Mouse (Mus musculus): ENCODE measurements around the gene Entpd4b.
"Not testable (repeated sequence)": the region's sequence is repeated elsewhere in the genome, so short reads cannot be mapped to it uniquely, and the experiment has no call there.

Entpd4b gene

GRCm38 (mm10) chr14:69555110-69555831 lies at the start of gene Entpd4b:
Gene Entpd4b, plus strand, starts transcription at chr14:69555424.
- CTCF ChIA-PET = not testable (repeated sequence)

GRCm38 (mm10) chr14:69507000-69507399 lies 48.2 kb upstream of the Entpd4b start:
- CTCF ChIA-PET = not testable (repeated sequence)

- CTCF ChIA-PET = not testable (repeated sequence)
Observed at GRCm38 (mm10) chr14:69512449-69512848, 42.8 kb upstream of the Entpd4b start, which contains the start of gene Gm27179. Gene Gm27179, minus strand, starts transcription at chr14:69512549.

GRCm38 (mm10) chr14:69520810-69521209 lies 34.4 kb upstream of the Entpd4b start:
- CTCF ChIA-PET = not testable (repeated sequence)

- CTCF ChIA-PET = not testable (repeated sequence)
Observed at GRCm38 (mm10) chr14:69523001-69523400, 32.2 kb upstream of the Entpd4b start.

- CTCF ChIA-PET = not testable (repeated sequence)
Observed at GRCm38 (mm10) chr14:69526202-69526601, 29.0 kb upstream of the Entpd4b start.

GRCm38 (mm10) chr14:69536539-69536938 lies 18.7 kb upstream of the Entpd4b start:
- CTCF ChIA-PET = not testable (repeated sequence)

- CTCF ChIA-PET = not testable (repeated sequence)
Observed at GRCm38 (mm10) chr14:69540113-69540512, 15.1 kb upstream of the Entpd4b start.

- CTCF ChIA-PET = not testable (repeated sequence)
Observed at GRCm38 (mm10) chr14:69542695-69543094, 12.5 kb upstream of the Entpd4b start.

GRCm38 (mm10) chr14:69544033-69544432 lies 11.2 kb upstream of the Entpd4b start:
- CTCF ChIA-PET = not testable (repeated sequence)

GRCm38 (mm10) chr14:69545052-69545451 lies 10.2 kb upstream of the Entpd4b start:
- CTCF ChIA-PET = not testable (repeated sequence)

GRCm38 (mm10) chr14:69547310-69547709 lies 7.9 kb upstream of the Entpd4b start:
- CTCF ChIA-PET = not testable (repeated sequence)

GRCm38 (mm10) chr14:69556820-69557219 lies 1.6 kb downstream of the Entpd4b start:
- CTCF ChIA-PET = not testable (repeated sequence)

GRCm38 (mm10) chr14:69557550-69557949 lies 2.3 kb downstream of the Entpd4b start:
- CTCF ChIA-PET = not testable (repeated sequence)
